Mouse (Mus musculus): ENCODE results near the gene Mttp.

Mttp gene

DNA sequence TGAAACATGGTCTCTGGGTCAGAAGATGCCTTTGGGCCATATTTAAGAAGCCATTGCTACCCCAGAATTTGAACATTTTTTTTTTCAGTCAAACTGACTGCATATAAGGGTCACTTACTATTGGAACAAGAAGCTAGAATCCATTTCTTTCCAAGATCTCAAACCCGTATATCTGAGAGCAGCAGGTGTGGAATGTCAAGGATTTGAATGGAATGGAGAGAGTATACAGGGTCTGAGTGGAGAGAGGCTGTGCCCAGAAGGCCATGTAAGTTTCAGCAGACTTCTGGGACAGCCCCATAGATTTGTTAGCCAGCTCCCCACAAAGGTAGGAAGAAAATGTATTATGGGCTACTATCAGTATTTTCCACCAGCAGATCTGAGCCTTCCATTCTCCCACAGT, 66.1 kb downstream of the Mttp start:
- DNase-seq (ENCODE audit: low read depth) = no peak

DNA sequence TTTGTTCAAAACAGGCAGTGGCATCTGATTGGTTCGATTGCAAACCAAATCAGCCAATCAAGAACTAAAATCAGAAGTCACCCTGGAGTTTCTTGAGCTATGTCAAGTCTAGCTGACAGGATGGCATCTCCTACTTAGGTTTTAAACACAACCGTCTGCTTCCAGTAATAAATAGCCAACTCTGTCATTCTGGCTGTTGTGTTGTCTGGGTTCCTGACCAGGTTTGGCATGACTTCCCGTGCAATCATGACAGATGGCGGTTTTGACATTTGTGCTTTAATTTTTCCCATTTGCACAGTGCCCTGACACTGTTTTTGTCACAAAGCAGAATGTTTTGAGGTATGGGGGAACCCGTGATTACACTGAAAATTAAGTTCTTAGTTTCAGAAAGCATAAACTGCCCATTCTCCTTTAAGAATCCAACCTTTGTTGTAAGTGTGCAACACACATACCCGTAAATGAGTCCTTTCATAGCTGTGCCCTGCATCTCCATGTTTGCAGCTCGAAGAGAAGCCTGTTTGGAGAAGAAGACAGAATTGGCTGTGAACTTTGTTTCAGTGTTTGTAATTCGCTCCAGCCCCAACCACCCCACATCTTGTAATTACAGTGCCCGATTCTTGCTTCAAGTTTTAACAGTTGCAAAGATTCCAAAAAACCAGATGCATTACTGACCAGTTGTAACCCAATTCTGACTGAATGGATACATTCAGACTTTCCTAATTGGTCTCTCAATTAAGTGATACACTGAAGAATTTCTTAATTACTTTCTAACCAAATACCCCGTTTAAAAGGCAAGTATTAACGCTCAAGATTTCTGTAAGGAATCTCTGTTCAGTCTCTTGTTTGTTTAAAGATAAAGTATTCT, 67.1 kb downstream of the Mttp start:
- no peak for DNase-seq (ENCODE audit: low read depth)

DNA sequence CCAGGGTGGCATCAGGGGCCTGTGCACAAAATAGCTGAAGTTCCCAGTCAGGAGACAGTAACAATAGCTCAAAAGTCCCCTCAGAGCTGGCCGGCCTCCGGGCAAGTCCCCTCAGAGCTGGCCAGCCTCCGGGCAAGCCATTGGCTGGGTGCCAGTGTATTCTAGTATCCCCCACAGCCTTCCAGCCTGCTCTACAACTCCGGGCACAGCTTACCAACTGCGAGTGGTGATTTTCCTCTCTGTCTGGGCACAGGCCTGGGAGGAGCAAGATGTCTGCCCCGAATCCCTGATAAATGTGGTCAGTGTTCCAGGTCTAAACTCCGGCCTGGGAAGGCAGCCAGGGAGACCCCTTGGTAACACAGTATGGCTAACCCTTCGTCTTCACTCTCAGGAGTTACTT, 69.6 kb downstream of the Mttp start:
- DNase-seq (ENCODE audit: low read depth) = no peak

DNA sequence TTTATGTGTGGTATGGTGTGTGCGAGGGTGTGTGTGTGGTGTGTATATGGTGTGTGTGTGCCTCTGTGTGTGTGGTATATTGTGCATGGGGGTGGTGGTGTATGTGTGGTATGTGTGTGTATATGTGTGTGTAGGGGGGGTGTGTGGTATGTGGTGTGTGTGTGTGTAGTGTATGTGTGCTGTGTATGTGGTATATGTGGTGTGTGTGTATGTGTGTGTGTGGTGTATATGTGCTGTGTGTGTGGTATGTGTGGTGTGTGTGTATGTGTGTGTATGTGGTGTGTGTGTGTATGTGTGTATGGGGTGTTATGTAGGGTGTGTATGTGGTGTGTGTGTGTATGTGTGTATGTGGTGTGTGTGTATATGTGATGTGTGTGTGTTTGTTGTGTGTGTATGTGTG, 70.6 kb downstream of the Mttp start:
- no peak for DNase-seq (ENCODE audit: low read depth)

DNA sequence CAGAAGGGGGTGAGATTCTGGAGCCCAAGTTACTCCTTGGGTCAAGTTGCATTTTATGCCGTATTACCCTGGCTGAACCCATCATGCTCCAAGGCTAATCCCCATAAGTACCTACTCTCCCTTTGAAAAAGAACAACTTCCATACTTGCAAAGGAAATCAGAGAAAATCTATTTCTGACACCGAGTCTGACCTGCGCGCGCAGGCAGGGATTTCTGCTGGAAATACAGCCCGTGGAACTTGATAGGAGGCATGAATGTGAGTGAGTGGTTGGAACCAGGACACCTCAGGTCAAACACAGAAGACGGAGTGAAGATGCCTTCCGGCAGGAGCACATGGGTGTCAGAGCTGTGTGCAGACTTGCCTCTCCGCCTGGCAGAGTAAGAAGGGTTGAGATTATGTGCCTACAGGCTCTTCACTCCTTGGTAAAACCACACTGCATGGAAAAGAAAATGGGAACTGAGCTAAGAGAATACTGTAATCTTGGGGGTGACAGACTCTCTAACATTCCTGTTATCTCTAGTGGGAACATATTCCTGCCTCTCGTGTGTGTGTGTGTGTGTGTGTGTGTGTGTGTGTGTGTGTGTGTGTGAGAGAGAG, 73.2 kb downstream of the Mttp start:
- no peak for DNase-seq (ENCODE audit: low read depth)

DNA sequence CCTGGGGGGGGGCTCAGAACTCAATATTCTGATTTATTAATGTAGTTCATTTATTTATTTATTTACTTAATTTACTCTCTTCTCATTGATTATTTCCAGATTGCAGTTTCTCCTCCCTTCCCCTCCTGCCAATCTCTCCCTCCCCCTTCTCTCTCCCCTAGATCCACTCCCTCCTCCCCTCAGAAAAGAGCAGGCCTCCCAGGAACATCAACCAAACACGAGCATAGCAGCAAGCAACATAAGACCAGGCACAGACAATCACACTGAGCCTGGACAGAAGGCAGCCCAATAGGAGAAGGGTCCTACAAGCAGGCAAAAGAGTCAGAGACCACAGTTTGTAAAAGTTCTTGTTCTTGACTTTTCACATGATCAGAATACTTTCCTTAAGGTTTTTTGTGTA, 73.8 kb downstream of the Mttp start:
- DNase-seq (ENCODE audit: low read depth) = no peak

DNA sequence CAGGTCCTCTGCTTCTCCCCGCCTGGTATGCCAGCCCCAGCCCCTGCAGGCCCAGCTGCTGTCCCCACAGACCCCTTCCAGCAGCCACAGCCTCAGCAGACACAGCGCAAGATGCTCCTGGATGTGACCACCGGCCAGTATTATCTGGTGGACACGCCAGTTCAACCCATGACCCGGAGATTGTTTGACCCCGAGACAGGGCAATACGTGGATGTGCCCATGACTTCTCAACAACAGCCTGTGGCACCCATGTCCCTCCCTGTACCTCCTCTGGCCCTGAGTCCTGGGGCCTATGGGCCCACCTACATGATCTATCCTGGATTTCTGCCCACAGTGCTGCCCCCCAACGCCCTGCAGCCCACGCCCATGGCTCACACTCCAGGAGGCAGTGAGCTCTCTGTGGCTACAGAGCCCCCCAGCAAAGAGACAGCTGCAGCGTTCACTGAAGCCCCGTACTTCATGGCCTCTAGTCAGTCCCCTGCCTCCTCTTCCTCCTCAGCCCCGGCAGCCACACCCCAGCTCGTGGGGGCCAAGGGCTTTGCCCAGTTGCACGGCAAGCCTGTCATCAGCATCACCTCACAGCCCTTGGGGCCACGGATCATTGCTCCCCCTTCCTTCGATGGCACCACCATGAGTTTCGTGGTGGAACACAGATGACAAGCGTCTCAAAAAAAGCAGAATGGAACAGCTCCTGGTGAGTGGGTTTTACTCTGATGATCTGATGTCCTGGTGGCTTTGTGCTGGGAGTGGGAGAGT, 74.8 kb downstream of the Mttp start:
- no peak for DNase-seq (ENCODE audit: low read depth)

DNA sequence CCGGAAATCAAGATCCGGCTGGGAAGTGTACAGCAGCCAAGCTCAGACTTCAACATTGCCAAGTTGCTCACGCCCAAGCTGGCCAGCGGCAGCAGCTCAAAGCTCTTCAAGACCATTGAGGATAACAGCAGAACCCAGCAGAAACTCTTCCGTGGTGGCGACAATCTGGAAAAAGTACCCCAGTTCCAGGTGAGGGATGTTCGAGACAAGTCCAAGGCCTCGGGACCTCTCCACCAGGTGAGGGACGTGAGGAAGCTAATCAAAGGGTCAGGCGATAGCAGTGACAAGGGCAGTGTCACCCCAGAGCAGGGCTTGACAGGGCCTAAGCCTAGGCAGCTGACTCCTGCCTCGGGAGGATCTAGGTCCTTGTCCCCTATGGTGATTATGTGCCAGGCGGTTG, 76.7 kb downstream of the Mttp start:
- DNase-seq (ENCODE audit: low read depth) = no peak

DNA sequence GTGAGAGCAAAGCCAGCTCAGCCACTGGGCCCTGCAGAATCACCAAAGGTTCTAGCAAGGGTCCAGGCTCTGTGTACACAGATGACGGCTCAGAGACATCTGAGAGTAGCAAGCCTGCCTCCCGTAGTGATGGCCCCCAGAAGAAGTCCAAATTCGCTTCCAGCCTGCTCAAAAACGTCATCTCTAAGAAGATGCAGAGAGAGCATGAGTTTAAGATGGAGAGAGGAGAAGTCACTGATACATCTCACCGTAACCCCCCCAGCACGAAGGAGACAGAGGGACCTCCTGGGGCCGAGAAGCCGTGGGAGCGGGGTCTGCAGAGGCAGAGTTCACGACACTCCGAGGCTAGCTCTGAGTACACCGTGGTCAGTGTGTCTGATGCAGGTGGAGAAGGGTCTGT, 77.5 kb downstream of the Mttp start, which contains the start of gene Gm5105:
Gm5105 (minus strand) TSS at position 101 of the 400 bp plus-strand sequence.
- no peak for DNase-seq (ENCODE audit: low read depth)

DNA sequence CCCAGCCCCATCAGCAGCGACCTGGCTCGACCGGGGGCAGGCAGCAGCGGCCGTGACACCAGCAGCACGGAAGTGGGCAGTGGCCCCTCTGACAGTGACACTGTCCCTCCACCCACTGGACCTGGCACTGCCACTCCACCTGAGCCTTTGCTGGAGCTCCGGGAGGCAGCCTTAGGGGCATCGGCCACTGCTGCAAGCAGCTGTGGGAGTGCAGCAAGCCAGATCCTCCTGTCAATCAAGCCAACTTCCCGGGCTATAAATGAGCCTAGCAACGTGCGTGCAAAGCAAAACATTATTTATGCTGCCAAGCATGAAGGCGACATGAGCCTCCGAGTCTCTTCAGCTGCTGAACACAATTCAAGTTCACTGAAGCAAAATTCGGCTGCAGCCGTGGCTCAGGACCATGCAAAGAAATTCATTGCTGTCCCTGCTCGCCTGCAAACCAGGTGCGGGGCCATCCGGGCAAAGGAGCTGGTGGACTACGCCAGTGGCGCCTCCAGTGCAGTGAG, 78.4 kb downstream of the Mttp start:
- DNase-seq (ENCODE audit: low read depth) = no peak

DNA sequence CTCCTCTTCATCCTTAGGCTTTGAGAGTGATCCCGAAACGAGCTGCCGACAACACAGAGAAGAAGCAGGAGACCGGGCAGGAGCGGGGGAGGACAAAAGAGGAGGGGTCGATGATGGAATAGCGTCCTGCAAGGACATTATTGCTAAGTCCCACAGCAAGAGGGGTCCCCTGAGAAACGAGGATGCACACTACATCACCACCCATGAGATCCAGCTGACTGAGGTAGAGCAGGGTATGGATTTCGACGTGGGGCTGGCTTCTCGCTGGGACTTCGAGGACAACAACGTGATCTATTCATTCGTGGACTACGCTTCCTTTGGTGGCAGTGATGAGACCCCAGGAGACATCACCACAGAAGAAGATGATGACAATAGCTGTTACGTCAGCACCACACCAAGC, 78.8 kb downstream of the Mttp start:
- no peak for DNase-seq (ENCODE audit: low read depth)

DNA sequence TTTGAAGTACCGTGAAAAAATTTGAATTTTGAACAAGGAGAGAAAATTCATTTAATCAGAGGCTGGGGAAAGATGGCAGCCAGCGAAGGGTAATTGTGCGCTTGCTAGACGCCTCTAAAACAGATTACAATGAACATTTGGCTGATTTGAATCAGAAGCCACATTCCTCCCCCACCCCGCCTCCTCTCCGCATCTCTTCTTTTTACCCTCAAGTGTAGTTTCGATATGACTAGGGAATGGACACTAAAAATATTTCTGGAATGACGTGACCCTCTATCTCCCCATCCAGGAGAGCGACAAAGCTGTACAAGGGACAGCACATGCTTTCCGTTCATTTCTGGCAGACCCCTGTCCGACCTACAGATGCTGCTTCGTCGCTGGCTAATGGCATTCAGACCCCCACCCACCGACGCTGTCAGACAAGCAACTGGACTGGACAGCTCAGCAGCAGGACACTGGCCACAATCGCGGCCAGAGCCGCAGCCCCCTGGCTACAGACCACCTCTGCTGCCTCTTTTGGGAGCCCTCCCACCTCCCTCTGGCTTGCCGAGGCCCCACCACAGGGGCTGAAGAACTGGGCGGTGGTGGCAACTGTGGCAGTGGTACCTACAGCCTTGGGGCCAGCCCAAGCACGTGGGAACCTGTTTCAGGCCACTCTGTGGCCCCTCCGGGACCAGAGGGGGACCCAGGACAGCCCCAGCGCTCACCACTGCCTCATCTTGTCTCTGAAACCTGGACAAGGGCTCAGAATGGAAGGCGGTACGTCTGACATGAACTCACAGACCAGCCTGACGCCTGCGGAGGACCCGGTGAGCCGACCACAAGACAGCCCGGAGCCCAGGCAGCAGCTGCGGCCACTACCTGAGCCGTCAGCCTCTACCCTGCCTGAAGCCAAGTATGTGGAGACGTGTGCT, 79.8 kb downstream of the Mttp start, which contains the start of gene 1110002E22Rik:
1110002E22Rik (plus strand) TSS at position 321 of the 914 bp plus-strand sequence.
- no peak for DNase-seq (ENCODE audit: low read depth)

DNA sequence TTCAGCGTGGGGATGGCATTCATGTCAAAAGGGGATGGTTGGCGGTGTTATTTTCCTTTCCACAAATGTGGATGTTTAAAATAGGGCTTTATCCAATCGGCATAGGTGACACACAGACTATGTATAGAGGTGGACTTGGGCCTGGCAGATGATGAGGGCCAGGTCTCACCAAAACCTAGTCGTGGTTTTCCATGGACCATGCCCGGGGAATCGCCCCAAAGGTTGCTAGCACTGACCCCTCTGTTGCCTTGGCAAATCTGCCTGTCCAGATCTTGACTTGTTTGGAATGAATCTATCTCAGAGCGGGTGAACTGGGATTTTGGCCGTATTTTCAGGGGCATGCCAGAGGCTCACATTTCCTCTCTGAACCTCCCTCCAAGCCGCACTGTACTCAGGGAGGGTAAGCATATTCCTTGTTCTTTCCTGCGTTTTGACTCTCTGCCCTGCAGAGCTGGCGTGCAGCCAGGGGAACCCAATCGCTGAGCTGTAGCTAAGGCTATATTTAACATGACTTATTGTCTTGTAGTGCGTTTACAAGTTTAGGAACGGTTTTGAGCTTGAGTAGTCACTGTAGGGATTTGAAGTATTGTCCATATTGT, 80.9 kb downstream of the Mttp start:
- no peak for DNase-seq (ENCODE audit: low read depth)

DNA sequence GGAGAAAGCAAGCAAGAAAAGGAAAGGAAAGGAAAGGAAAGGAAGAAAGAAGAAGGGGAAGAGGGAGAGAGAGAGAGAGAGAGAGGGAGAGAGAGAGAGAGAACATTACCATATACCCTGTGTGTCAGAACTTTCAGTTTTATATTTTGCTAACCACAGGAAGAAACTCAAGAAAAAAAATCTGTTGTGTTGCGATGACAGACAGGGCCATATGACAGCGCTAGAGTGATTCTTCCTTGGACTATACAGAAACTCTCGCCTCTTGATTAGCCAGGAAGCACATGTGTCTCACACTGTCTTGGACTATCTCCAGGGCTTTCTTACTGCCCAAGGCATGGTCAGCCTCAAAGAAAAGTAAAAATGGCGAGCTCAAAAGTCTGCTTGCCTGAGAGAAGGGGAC, 82.1 kb downstream of the Mttp start:
- DNase-seq (ENCODE audit: low read depth) = no peak

DNA sequence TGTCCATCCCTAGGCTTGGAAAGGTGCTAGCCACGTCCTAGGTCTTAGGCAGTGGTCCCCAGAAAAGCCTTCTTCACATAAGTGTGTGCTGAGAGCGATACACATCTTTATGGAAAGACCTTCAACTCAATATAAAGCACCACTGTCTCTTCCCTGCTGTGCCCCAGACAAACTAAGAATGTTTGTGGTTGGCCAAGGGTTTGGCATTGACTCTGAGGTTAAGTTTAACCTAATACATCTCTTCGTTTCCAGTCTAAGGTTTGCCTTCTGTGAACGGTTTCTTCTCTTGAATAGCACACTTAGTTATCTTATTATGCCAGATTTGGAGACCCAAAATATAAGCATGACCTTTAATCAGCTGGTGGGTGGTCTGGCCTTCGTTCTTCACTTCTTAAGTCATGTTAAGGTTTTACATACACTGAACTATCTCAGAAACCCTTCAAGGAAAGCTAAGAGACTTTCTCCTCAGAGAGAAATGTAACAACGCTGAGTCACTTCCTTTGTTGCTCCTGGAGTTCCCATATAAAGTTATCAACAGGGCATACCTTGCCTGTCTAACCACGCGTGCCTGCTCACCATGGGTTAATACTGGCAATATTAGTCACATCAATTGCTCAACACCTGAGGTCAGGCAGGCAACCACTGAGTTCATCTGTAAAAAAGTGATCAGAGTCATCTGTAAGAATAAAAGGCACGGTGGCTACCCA, 83.4 kb downstream of the Mttp start:
- peak; percentile 7 for DNase-seq (ENCODE audit: low read depth)

DNA sequence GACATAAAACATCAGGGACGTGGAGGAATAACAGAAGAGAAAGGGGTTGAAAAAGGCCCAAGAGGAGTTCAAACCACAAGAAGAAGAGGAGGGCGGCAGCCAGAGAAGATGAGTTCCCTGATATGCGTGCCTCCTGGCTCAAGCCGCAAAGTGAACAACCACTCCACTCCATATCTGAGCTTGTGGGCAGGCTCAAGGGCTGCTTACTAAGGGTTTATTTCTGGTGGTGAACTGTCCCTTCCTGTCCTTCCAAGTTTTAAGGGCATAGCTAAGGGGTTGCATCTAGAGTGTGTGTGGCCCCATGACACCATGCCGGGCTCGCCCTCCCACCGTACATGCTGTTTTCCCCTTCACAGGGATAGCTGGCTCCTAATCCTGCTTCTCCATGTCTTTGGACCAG, 84.3 kb downstream of the Mttp start:
- DNase-seq (ENCODE audit: low read depth) = no peak

DNA sequence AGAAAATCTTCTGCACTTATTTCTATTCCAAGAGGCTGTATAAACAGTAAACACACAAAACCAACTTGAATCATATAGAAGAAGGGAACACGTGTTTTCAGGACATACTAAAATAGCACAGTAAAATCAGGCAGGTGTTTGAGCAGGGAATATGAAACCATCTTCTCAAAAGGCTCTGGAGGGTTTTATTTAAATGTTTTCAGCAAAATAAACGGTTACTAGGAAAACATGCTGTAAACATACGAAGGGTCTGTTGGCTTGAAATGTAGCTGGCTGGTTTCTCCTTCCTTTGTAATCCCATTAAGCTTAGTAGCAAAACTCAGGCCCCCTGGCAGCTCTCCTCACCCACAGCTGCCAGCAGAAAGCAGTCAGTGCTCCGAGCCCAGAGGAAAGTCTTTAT, 86.5 kb downstream of the Mttp start:
- no peak for DNase-seq (ENCODE audit: low read depth)

DNA sequence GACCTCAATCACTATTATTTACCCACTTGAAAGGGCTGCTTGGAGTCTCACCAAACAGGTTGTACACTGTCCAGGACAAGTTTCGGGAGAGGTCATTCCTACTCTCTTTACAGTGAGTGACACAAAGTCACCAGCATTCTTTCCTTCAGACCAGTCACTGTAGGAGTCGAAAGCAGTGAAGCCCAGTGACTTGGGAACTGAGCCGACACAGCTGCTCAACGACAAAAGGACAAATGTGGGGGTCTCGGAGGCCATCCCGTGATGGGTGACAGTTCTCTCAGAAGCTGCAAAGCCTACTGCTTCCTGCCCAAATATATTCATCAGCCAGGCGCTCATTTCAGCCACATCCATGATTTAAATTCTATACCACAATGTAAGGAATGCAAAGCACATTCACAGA, 87.8 kb downstream of the Mttp start:
- no peak for DNase-seq (ENCODE audit: low read depth)

DNA sequence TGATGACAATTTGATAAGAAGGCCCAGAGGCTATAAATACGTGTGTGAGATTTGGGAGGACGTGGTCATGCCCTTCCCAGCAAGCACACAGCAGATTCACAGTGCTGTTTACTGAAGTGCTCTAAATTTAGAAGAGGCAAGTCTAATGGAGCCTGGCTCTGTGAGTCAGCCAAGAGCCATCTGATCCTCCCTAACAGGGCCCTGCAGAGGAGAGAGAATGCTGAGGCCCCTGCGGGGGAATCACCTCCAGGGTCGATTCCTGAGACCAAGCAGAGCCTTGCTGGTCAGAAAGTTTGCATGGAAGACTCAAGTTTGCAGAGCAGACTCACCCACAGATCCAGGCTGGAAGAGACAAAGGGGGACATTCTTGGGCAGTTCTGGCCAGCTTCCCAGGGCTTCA, 90.8 kb downstream of the Mttp start:
- no peak for DNase-seq (ENCODE audit: low read depth)

DNA sequence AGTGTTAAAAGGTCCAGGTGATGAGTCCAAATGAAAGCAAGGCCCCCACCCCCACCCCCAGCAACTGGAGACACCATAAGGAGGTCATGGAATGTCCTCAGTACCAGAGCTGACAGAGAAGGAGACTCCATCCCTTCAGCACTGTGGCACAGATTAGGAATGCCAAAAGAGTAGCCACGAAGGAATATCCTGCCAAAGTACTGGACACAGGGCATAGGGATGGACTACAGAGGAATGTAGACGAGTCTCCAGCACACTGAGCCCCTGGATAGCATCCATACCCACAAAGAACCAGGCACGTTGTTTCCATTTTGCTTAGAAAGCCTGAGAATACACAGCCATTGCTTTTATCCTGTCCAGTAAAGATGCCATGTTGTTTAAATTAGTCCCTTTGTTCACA, 93.3 kb downstream of the Mttp start:
- no peak for DNase-seq (ENCODE audit: low read depth)

DNA sequence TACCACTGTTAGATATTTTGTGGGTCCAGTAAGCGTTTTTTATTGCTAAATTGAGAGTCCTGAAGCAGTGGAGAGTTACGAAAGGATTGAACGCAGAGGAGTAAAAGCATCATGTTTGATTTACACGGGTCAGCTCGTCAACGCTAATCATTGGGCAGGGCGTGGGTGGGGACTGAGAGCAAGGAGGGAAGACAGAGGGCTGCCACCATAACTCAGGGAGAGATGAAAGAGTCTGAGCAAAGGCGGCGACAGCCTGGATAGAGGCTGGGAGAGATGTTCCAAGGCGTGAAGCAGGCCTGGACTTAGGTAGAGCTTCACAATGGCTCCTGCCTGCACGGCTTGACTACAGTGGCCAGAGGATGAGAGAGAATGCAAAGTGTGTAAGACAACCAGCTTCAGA, 94.0 kb downstream of the Mttp start:
- DNase-seq (ENCODE audit: low read depth) = no peak

Data from c-Kit-positive CD71-negative TER-119-negative erythroid progenitor cells, embryonic 14.5 days (primary cell).